Mouse (Mus musculus) small intestine, adult 2 months (tissue): ENCODE data around the gene Phox2a. TPM values are rescaled to one million over a fixed set of nuclear protein-coding genes. Genes with fewer than 3 reads are reported as not detected.

Source experiments
- H3K27ac ChIP-seq: fragments of 200-500 bp; 2 replicates; pipeline ENCODE4 v1.5.1; 2012; ENCODE audit warnings: low read depth, low read length, control low read depth, inconsistent platforms; ENCODE audit not compliant: insufficient read depth
- H3K27me3 ChIP-seq: fragments of 200-500 bp; 2 replicates; pipeline ENCODE4 v1.6.1; 2012; ENCODE audit warnings: mild to moderate bottlenecking, moderate library complexity, low read length, inconsistent platforms; ENCODE audit not compliant: control insufficient read depth, insufficient read depth
- H3K36me3 ChIP-seq: fragments of 200-500 bp; 2 replicates; pipeline ENCODE4 v1.6.1; 2012; ENCODE audit warnings: mild to moderate bottlenecking, low read length, control low read depth, inconsistent platforms; ENCODE audit not compliant: control insufficient read depth, insufficient read depth
- H3K4me1 ChIP-seq: fragments of 200-500 bp; 2 replicates; pipeline ENCODE4 v1.6.1; 2012; ENCODE audit warnings: low read length, inconsistent platforms, mixed read lengths; ENCODE audit not compliant: control insufficient read depth, insufficient read depth, insufficient read length
- H3K4me3 ChIP-seq: fragments of 200-500 bp; 2 replicates; pipeline ENCODE4 v1.5.1; 2012; ENCODE audit warnings: low read depth, mild to moderate bottlenecking, control low read depth, inconsistent platforms, low read length, moderate library complexity
- CTCF ChIP-seq: fragments of 200-500 bp; IDR thresholded peaks from 2 replicates; pipeline ENCODE4 v1.5.1; 2012; ENCODE audit warnings: low read depth, mild to moderate bottlenecking, control low read depth, inconsistent platforms, low read length, moderate library complexity, mixed read lengths; ENCODE audit not compliant: insufficient replicate concordance, insufficient read length; ENCODE audit errors: extremely low read depth
- POLR2A ChIP-seq: fragments of 200-500 bp; IDR thresholded peaks from 2 replicates; pipeline ENCODE4 v1.6.1; 2012; ENCODE audit warnings: low read depth, mild to moderate bottlenecking, control low read depth, inconsistent platforms, low read length, moderate library complexity
- WGBS: fragments of 180-500 bp; shearing (Covaris S2); methylation state at CpG from one replicate; pipeline ENCODE4 v1.1.7; 2018; 5-methylcytosine and 5-hydroxymethylcytosine counted together
- polyA plus RNA-seq: library from polyadenylated mRNA; depleted of rRNA; stranded (reverse); fragments of >200 nt; gene quantifications from 2 replicates; pipeline ENCODE4 v1.2.3, GENCODE M21; 2012

Gene Phox2a
- polyA plus RNA-seq, 1 experiment = 0.61 TPM

DNA sequence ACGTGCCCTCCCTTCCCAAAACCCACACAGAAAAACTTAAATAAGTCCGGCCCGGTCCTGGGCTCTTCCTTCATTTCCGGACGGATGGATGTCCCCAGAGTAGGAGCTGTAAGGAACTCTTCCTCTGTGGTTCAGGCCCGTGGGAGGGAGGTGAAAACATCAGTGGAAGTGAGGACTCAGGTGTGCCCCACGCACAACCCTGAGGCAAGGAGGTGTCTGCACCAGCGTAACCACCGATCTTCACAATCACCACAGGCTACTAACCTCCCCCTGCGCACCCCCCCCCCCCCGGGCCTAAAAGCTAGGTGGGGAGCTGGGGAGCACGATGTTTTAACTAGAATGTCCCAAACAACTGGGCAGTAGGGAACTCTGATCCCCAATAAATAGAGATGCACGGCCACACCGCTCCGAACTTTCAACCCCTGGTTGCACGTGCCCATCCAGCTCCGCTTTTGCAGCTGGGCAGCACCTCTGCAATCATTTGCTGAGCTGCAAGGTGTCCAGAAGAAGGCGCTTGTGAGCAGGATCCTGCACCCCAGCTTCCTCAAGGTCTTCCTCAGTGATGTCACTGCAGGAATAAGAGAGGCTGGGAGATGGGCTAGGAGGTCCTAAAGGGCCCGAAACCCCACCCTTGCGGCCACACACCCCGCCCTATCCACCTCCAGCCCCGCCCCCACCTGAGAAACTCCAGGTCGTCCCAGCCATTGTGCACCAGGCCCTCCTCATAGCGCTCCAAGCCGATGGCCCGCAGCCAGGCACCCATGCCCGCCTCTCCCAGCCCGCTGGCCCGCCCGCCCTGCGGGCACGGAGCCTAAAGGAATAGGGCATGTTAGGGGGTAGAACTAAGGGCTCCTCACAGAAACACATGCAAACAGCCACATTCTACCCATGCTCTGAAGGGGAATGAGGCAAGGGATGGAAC, 5.0 kb downstream of the Phox2a start:
- no peak overlapping the region for H3K27ac ChIP-seq
- WGBS = 52% methylated on average over 32 of the region's 32 CpGs
- TF ChIP-seq POLR2A = no peak
- TF ChIP-seq CTCF = peak; percentile 29; the same call in 1 of the 2 replicates
- H3K27me3 ChIP-seq = peaks cover 36% of the 10 kb centered on the region
- no peak overlapping the region for H3K4me3 ChIP-seq
- peaks cover 40% of the 10 kb centered on the region for H3K36me3 ChIP-seq
- H3K4me1 ChIP-seq = peaks cover 15% of the 10 kb centered on the region

- H3K27ac ChIP-seq = no peak overlapping the region
- TF ChIP-seq CTCF (no peak), POLR2A (no peak)
- peaks cover 27% of the 10 kb centered on the region for H3K27me3 ChIP-seq
- no peak overlapping the region for H3K4me3 ChIP-seq
- 81% methylated on average over 18 of the region's 18 CpGs for WGBS
- H3K36me3 ChIP-seq = peaks cover 49% of the 10 kb centered on the region
- peaks cover 12% of the 10 kb centered on the region; the same call in 1 of the 2 replicates for H3K4me1 ChIP-seq
These were observed 5.9 kb downstream of the Phox2a start for GRCm38 (mm10) chr7:101823758-101824630.

DNA sequence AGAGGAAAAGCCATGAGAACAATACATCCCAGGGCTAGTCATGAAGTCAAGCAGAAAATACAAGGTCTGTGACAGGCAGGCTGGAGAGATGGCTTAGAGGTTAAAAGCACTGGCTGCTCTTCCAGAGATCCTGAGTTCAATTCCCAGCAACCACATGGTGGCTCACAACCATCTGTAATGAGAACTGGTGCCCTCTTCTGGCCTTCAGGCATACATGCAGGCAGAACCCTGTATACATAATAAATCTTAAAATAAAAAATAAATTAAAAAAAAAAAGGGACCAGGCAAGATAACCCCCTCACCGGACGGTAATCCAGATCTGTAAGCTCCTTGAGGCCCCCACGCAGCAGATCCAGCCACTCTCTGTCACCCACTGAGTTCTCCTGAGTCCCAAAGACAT, 12.3 kb downstream of the Phox2a start:
- 97% methylated on average over 3 of the region's 3 CpGs for WGBS
- TF ChIP-seq POLR2A = no peak
- TF ChIP-seq CTCF = no peak
- Histone ChIP-seq H3K36me3 (peaks cover 82% of the 10 kb centered on the region), H3K27ac (no peak overlapping the region), H3K27me3 (no peaks in the 10 kb centered on the region), H3K4me3 (no peak overlapping the region), H3K4me1 (no peaks in the 10 kb centered on the region; the same call in 1 of the 2 replicates)

GRCm38 (mm10) chr7:101831437-101831836, 13.3 kb downstream of the Phox2a start:
- Histone ChIP-seq H3K4me1 (no peaks in the 10 kb centered on the region; the same call in 1 of the 2 replicates), H3K36me3 (peaks cover 72% of the 10 kb centered on the region), H3K27ac (no peak overlapping the region), H3K27me3 (no peaks in the 10 kb centered on the region), H3K4me3 (no peak overlapping the region)
- WGBS = 95% methylated on average over 8 of the region's 8 CpGs
- TF ChIP-seq POLR2A = no peak
- TF ChIP-seq CTCF = no peak

DNA sequence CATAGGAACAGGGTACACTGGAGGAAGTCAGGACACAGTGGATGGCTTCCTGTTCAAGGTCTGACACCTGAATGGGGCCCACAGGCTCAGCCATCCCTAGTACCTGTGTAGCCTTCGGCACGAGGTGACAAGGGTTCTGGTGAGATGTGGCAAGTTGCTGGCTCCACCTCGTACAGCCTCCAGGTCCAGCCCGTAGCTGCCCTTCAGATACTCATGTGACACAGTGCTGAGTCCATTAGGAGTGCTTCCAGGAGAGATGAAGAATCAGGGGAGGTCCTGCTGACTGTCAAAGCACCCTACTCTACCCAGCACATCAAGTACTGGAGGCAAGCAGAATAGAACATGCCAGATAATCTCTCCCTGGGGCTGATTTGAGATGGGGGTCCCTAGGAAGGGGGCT, 14.3 kb downstream of the Phox2a start:
- no peak for TF ChIP-seq CTCF
- TF ChIP-seq POLR2A = no peak

GRCm38 (mm10) chr7:101833352-101833751, 15.2 kb downstream of the Phox2a start:
- no peaks in the 10 kb centered on the region; the same call in 1 of the 2 replicates for H3K4me1 ChIP-seq
- peaks cover 55% of the 10 kb centered on the region for H3K36me3 ChIP-seq
- TF ChIP-seq CTCF = no peak
- no peak for TF ChIP-seq POLR2A
- H3K4me3 ChIP-seq = no peak overlapping the region
- no peak overlapping the region for H3K27ac ChIP-seq
- 81% methylated on average over 5 of the region's 5 CpGs for WGBS
- no peaks in the 10 kb centered on the region for H3K27me3 ChIP-seq

More for the DNA sequence above, 14.3 kb downstream of the Phox2a start:
- H3K27me3 ChIP-seq = no peaks in the 10 kb centered on the region
- H3K4me1 ChIP-seq = no peaks in the 10 kb centered on the region; the same call in 1 of the 2 replicates
- H3K27ac ChIP-seq = no peak overlapping the region
- H3K4me3 ChIP-seq = no peak overlapping the region
- H3K36me3 ChIP-seq = peaks cover 64% of the 10 kb centered on the region
- WGBS = 88% methylated on average over 4 of the region's 4 CpGs

DNA sequence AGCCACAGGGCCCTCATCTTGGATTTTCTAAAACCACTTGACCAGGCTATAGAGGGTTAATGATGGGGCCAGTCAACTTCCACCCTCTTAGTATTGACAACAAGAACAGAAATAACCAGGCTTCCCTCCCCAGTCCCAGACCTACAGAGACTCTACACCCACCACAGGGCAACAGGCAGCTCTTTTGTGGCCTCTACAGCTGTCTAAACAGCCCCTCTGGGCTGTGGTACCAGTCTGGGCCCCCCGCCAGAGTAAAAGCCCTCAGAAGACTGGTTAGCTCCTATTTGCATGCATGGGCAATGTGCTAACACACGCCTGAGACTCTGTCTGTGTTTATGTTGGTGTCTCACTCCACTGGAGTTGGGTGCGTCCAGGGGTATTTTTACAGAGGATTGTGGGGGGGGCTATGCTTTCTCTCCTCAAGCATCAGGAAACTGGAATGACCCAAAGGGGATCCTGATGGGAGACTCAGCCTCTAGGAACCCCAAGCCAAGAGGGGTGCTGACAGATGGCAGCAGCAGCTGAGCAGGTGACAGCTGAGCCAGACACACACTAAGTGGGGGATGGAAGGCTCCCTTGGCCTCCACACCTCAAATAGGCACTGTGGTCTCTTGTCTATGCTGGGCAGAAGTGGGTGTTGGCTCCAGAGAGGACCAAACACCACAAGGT, 15.9 kb downstream of the Phox2a start:
- TF ChIP-seq CTCF (no peak), POLR2A (no peak)
- H3K36me3 ChIP-seq = peaks cover 48% of the 10 kb centered on the region

More for the DNA sequence above, 15.9 kb downstream of the Phox2a start:
- H3K27me3 ChIP-seq = no peaks in the 10 kb centered on the region
- no peaks in the 10 kb centered on the region; the same call in 1 of the 2 replicates for H3K4me1 ChIP-seq
- H3K27ac ChIP-seq = no peak overlapping the region
- WGBS = 85% methylated on average over 3 of the region's 3 CpGs
- no peak overlapping the region for H3K4me3 ChIP-seq
